Mouse (Mus musculus): ENCODE measurements around the gene Hist1h4i. TPM values are rescaled to one million over a fixed set of nuclear protein-coding genes. Genes with fewer than 3 reads are reported as not detected.

Hist1h4i gene
- polyA plus RNA-seq, 1 experiment from 2014 or later, result 15.7 TPM

Small RNAs within 50 kb of the gene (microRNA-seq; reads per million reads assigned to microRNA genes)
- gene Gm26300 (ENCODE audit: borderline number of aligned reads) (not detected), gene Gm44390 (ENCODE audit: borderline number of aligned reads) (0.41 reads per million), gene Gm44486 (ENCODE audit: borderline number of aligned reads) (0.20 reads per million)

Other genes with a start within 250 kb of the Hist1h4i start
- 9.4 and 11.6 TPM in 2 replicates for gene Hist1h2bq, start 231.2 kb downstream of the Hist1h4i start, polyA plus RNA-seq (2014; fragmentation: Nextera tagmentation; extraction: Ambion mirVana)
- not detected in 2 replicates for gene Hist1h2ao, start 230.9 kb downstream of the Hist1h4i start, polyA plus RNA-seq (2014; fragmentation: Nextera tagmentation; extraction: Ambion mirVana)
- gene Hist1h4m, start 229.6 kb downstream of the Hist1h4i start, polyA plus RNA-seq (2014; fragmentation: Nextera tagmentation; extraction: Ambion mirVana), result not detected in 2 replicates
- 7.1 and 10.5 TPM in 2 replicates for gene Hist1h4n, start 209.2 kb downstream of the Hist1h4i start, polyA plus RNA-seq (2014; fragmentation: Nextera tagmentation; extraction: Ambion mirVana)
- gene Hist1h2ap, start 207.9 kb downstream of the Hist1h4i start, polyA plus RNA-seq (2014; fragmentation: Nextera tagmentation; extraction: Ambion mirVana), result 2,147 and 2,559 TPM in 2 replicates
- 10.3 and 12.3 TPM in 2 replicates for gene Hist1h2br, start 207.6 kb downstream of the Hist1h4i start, polyA plus RNA-seq (2014; fragmentation: Nextera tagmentation; extraction: Ambion mirVana)
- gene Zfp184, start 96.3 kb downstream of the Hist1h4i start, polyA plus RNA-seq (2014; fragmentation: Nextera tagmentation; extraction: Ambion mirVana), result 6.7 and 7.6 TPM in 2 replicates
- not detected in 2 replicates for gene Pom121l2, start 60.2 kb downstream of the Hist1h4i start, polyA plus RNA-seq (2014; fragmentation: Nextera tagmentation; extraction: Ambion mirVana)
- gene Prss16, start 31.6 kb downstream of the Hist1h4i start, polyA plus RNA-seq (2014; fragmentation: Nextera tagmentation; extraction: Ambion mirVana), result 0.24 and 0.66 TPM in 2 replicates
- gene Hist1h2ah, start 5.8 kb downstream of the Hist1h4i start, polyA plus RNA-seq (2014; fragmentation: Nextera tagmentation; extraction: Ambion mirVana), result 10.1 TPM in 1 of 2 replicates, not detected in the other
- 2.2 and 3.9 TPM in 2 replicates for gene Hist1h2bk, start 5.5 kb downstream of the Hist1h4i start, polyA plus RNA-seq (2014; fragmentation: Nextera tagmentation; extraction: Ambion mirVana)
- 12.3 and 19.7 TPM in 2 replicates for gene Hist1h2ag, start 1.6 kb upstream of the Hist1h4i start, polyA plus RNA-seq (2014; fragmentation: Nextera tagmentation; extraction: Ambion mirVana)
- gene Hist1h2bj, start 1.9 kb upstream of the Hist1h4i start, polyA plus RNA-seq (2014; fragmentation: Nextera tagmentation; extraction: Ambion mirVana), result 2.7 and 7.5 TPM in 2 replicates
- gene Vmn1r188, start 43.1 kb upstream of the Hist1h4i start, polyA plus RNA-seq (2014; fragmentation: Nextera tagmentation; extraction: Ambion mirVana), result not detected in 2 replicates
- gene Vmn1r189, start 64.5 kb upstream of the Hist1h4i start, polyA plus RNA-seq (2014; fragmentation: Nextera tagmentation; extraction: Ambion mirVana), result not detected in 2 replicates
- not detected in 2 replicates for gene Vmn1r191, start 142.6 kb upstream of the Hist1h4i start, polyA plus RNA-seq (2014; fragmentation: Nextera tagmentation; extraction: Ambion mirVana)
- gene Vmn1r192, start 149.8 kb upstream of the Hist1h4i start, polyA plus RNA-seq (2014; fragmentation: Nextera tagmentation; extraction: Ambion mirVana), result not detected in 2 replicates
- gene Vmn1r193, start 181.8 kb upstream of the Hist1h4i start, polyA plus RNA-seq (2014; fragmentation: Nextera tagmentation; extraction: Ambion mirVana), result not detected in 2 replicates
- gene Vmn1r194, start 202.9 kb upstream of the Hist1h4i start, polyA plus RNA-seq (2014; fragmentation: Nextera tagmentation; extraction: Ambion mirVana), result not detected in 2 replicates
- gene Vmn1r195, start 229.2 kb upstream of the Hist1h4i start, polyA plus RNA-seq (2014; fragmentation: Nextera tagmentation; extraction: Ambion mirVana), result not detected in 2 replicates
- gene Vmn1r196, start 248.6 kb upstream of the Hist1h4i start, polyA plus RNA-seq (2014; fragmentation: Nextera tagmentation; extraction: Ambion mirVana), result not detected in 2 replicates

Measured in heart, embryonic 11.5 days (tissue).